Mouse (Mus musculus): Measurements from ENCODE around the gene AI661453. TPM values are rescaled to one million over a fixed set of nuclear protein-coding genes. Genes with fewer than 3 reads are reported as not detected.
"Not testable (repeated sequence)": the region's sequence is repeated elsewhere in the genome, so short reads cannot be mapped to it uniquely, and the experiment has no call there.

AI661453 gene
- 0.24 and 0.54 TPM in 2 replicates for polyA plus RNA-seq (2016; fragmentation: Nextera tagmentation; extraction: Ambion mirVana)

- peak; percentile 37 for DNase-seq (ENCODE audit: low spot score)
- peaks cover 36% of the 10 kb centered on the region for H3K4me1 ChIP-seq (replicated peaks)
- peak within 1 kb of the TSS; percentile 54 for H3K4me3 ChIP-seq
- H3K27ac ChIP-seq = peak within 1 kb of the TSS; percentile 66
- peaks cover 61% of the 10 kb centered on the region for H3K27me3 ChIP-seq (ENCODE audit: insufficient read depth, poor library complexity, severe bottlenecking)
- H3K36me3 ChIP-seq = no peaks in the 10 kb centered on the region
- WGBS = under 1% methylated on average over 45 of the region's 45 CpGs
- no peaks in the 10 kb centered on the region for H3K9me3 ChIP-seq
These were observed at the start of gene AI661453 for GRCm38 (mm10) chr17:47436156-47436906. Gene AI661453 (plus strand): TSS chr17:47436615.

GRCm38 (mm10) chr17:47386649-47387048, 49.8 kb upstream of the AI661453 start:
- DNase-seq (ENCODE audit: low spot score) = peak; percentile 44
- H3K4me1 ChIP-seq (replicated peaks) = peaks cover 11% of the 10 kb centered on the region
- peaks cover 7% of the 10 kb centered on the region; the same call in 1 of the 2 replicates for H3K9me3 ChIP-seq
- no peak overlapping the region for H3K27ac ChIP-seq
- H3K36me3 ChIP-seq = peaks cover 13% of the 10 kb centered on the region
- H3K4me3 ChIP-seq = no peak overlapping the region
- H3K27me3 ChIP-seq (ENCODE audit: insufficient read depth, poor library complexity, severe bottlenecking) = no peaks in the 10 kb centered on the region; the same call in 1 of the 2 replicates
- 59% methylated on average over 4 of the region's 4 CpGs for WGBS

DNA sequence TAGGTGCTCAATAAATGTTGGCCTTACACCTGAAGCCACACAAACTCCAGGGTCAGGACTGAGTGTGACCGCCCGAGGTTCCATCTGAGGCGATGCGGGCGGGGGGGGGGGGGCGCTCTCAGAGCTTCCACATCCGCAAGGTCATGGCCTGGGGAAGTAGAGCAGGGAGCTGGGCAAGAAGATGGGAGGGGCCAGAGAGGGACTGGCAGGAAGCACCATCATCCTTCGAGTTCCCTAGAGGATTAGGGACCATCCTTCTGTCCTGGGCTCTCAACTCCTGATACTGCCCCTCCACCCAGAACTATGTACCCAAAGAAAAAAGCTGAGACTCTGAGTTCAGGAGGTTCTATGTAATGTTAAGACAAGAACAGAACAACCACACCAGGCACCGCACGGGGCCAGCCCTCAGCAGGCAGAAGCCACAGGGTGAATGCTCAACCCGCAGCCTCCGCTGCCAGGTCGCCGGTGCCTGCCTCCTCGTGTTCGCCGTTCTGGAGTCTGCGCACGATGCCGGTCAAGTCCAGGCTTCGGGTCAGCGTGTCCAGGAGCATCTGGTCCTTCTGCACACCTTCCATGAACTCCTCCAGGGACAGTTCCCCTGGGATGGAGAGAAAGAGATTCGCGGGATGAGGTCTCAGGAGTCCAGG, 42.1 kb upstream of the AI661453 start:
- Histone ChIP-seq H3K9me3 (no peaks in the 10 kb centered on the region), H3K4me3 (peak overlapping the region; percentile 39), H3K27me3 (ENCODE audit: insufficient read depth, poor library complexity, severe bottlenecking) (peaks cover 53% of the 10 kb centered on the region), H3K36me3 (no peaks in the 10 kb centered on the region), H3K4me1 (replicated peaks) (peaks cover 21% of the 10 kb centered on the region), H3K27ac (peak overlapping the region; percentile 0; the same call in 1 of the 2 replicates)
- DNase-seq (ENCODE audit: low spot score) = peak; percentile 21
- 23% methylated on average over 24 of the region's 24 CpGs for WGBS

DNA sequence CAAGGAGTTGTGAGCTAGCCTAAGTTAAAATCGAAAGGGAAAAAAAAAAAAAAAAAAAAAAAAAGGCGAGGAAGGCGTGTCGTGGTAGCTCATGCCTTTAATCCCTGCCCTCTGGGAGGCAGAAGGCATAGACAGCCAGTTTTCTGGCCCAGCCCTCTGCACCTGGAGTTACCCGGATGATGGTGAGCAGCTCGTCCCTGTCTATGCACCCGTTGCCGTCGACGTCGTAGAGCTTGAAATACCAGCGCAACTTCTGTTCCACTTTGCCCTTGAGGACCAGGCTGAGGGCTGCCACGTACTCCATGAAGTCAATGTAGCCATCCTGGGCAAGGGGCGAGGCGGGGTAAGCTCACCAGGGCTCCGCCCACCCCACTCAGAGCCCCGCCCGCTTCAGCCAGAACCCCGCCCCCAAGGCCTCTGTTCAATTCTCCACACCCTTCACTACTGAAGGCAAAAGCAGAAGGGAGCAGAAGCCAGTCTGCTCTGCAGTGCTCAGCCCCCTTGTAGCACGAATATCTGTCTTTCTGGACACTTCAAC, 41.0 kb upstream of the AI661453 start:
- Histone ChIP-seq H3K9me3 (no peaks in the 10 kb centered on the region), H3K4me3 (peak overlapping the region; percentile 40), H3K27me3 (ENCODE audit: insufficient read depth, poor library complexity, severe bottlenecking) (peaks cover 60% of the 10 kb centered on the region), H3K36me3 (no peaks in the 10 kb centered on the region), H3K4me1 (replicated peaks) (peaks cover 21% of the 10 kb centered on the region), H3K27ac (0 out of 2 replicates have a peak overlapping the region, but pooled peaks have one; percentile 12)
- DNase-seq (ENCODE audit: low spot score) = peak; percentile 67
- WGBS = 5% methylated on average over 20 of the region's 20 CpGs

DNA sequence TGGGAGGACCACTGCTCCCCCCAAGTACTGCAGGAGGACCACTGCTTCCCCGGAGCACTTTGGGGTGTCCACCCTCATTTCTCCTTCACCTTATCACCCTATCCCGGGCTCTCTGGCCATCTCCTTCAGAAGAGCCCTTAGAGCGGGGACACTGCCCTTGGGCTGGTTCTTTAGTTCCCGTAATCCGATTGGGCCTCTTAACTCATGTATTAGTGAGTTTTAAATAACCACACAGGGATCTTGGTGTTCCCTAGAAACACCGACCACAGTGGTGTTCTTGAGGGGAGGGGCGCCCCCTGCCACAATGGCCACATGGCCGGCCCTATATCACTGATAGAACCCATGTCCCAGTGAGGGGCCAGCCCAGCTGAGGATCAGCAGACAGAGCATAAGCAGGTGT, 37.3 kb upstream of the AI661453 start:
- WGBS = 87% methylated on average over 8 of the region's 8 CpGs

GRCm38 (mm10) chr17:47400451-47400850, 36.0 kb upstream of the AI661453 start, which contains the start of gene Guca1a:
Gene Guca1a (minus strand): TSS chr17:47400584.
- no peak within 1 kb of the TSS for H3K27ac ChIP-seq
- H3K27me3 ChIP-seq (ENCODE audit: insufficient read depth, poor library complexity, severe bottlenecking) = peaks cover 43% of the 10 kb centered on the region
- H3K4me1 ChIP-seq (replicated peaks) = peaks cover 11% of the 10 kb centered on the region
- 49% methylated on average over 10 of the region's 10 CpGs for WGBS
- H3K36me3 ChIP-seq = no peaks in the 10 kb centered on the region
- H3K9me3 ChIP-seq = no peaks in the 10 kb centered on the region
- DNase-seq (ENCODE audit: low spot score) = no peak
- H3K4me3 ChIP-seq = no peak within 1 kb of the TSS

More for the DNA sequence above, 37.3 kb upstream of the AI661453 start:
- Histone ChIP-seq H3K27me3 (ENCODE audit: insufficient read depth, poor library complexity, severe bottlenecking) (peaks cover 52% of the 10 kb centered on the region), H3K4me1 (replicated peaks) (peaks cover 24% of the 10 kb centered on the region), H3K4me3 (no peak overlapping the region), H3K36me3 (no peaks in the 10 kb centered on the region), H3K27ac (no peak overlapping the region), H3K9me3 (no peaks in the 10 kb centered on the region)
- no peak for DNase-seq (ENCODE audit: low spot score)

GRCm38 (mm10) chr17:47407717-47408557, 28.5 kb upstream of the AI661453 start:
- Histone ChIP-seq H3K9me3 (no peaks in the 10 kb centered on the region), H3K27me3 (ENCODE audit: insufficient read depth, poor library complexity, severe bottlenecking) (peaks cover 73% of the 10 kb centered on the region), H3K4me3 (no peak overlapping the region), H3K36me3 (no peaks in the 10 kb centered on the region), H3K4me1 (replicated peaks) (peaks cover 7% of the 10 kb centered on the region; the same call in 1 of the 2 replicates), H3K27ac (no peak overlapping the region)
- DNase-seq (ENCODE audit: low spot score) = no peak
- 66% methylated on average over 10 of the region's 10 CpGs for WGBS

DNA sequence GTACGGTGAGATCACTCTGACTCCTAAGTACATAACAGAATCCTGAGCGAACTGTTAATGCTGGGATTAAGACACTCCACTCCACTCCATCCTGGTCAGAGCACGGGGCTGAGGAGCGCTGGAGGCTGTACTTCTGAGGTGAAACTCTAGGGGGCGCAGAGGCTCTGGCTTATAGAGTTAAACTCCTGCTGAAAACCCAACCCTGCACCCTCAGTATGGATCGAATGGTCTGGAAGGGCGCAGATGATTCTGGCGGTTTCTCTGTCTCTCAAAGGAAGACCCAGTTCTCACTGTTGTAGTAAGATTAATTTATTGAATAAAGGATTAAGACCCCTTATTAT, 27.9 kb upstream of the AI661453 start:
- H3K27ac ChIP-seq = no peak overlapping the region
- WGBS = 24% methylated on average over 8 of the region's 8 CpGs
- peaks cover 7% of the 10 kb centered on the region; the same call in 1 of the 2 replicates for H3K4me1 ChIP-seq (replicated peaks)
- H3K4me3 ChIP-seq = no peak overlapping the region
- peaks cover 75% of the 10 kb centered on the region for H3K27me3 ChIP-seq (ENCODE audit: insufficient read depth, poor library complexity, severe bottlenecking)
- DNase-seq (ENCODE audit: low spot score) = peak; percentile 70
- H3K9me3 ChIP-seq = no peaks in the 10 kb centered on the region
- H3K36me3 ChIP-seq = no peaks in the 10 kb centered on the region

DNA sequence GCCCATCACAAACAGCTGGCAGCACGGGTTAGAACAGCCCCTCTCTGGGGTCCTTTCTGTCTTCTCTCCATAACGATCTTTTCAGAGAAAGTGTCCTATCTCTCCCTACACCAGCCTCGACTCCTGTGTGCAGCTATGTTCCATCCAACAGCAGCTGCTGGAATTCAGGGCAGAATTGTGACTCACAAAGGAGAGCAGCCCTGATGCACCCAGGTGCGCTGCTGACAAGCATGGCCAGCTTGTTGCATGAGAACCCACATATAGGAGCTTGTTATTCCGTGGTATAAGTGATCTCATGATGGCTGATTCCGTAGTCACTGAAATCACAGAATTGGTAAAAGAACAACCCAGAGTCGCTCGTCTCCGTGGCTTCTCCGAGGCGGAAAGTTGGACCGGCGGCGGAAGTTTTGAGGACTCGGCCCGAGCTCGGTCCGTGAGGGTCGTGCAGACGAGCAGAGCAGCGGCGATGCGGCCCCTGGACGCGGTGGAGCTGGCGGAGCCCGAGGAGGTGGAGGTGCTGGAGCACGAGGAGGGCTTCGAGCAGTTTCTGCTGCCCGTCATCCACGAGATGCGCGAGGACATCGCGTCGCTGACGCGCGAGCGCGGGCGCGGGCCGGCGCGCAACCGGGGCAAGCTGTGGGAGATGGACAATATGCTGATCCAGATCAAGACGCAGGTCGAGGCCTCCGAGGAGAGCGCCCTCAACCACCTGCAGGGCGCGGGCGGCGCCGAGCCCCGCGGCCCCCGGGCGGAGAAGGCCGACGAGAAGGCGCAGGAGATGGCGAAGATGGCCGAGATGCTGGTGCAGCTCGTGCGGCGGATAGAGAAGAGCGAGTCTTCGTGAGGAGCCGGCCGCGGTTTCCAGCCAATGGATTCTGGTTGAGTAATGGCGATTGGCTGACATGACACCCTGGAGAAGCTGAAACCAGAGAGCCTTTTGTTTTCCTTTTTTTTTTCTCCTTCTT, 26.2 kb upstream of the AI661453 start:
- peak; percentile 27 for DNase-seq (ENCODE audit: low spot score)
- peak overlapping the region; percentile 51 for H3K4me3 ChIP-seq
- H3K9me3 ChIP-seq; H3K36me3 ChIP-seq; H3K27ac ChIP-seq; H3K4me1 ChIP-seq (replicated peaks): not testable (repeated sequence)
- 4% methylated on average over 74 of the region's 74 CpGs for WGBS
- H3K27me3 ChIP-seq (ENCODE audit: insufficient read depth, poor library complexity, severe bottlenecking) = peaks cover 82% of the 10 kb centered on the region

DNA sequence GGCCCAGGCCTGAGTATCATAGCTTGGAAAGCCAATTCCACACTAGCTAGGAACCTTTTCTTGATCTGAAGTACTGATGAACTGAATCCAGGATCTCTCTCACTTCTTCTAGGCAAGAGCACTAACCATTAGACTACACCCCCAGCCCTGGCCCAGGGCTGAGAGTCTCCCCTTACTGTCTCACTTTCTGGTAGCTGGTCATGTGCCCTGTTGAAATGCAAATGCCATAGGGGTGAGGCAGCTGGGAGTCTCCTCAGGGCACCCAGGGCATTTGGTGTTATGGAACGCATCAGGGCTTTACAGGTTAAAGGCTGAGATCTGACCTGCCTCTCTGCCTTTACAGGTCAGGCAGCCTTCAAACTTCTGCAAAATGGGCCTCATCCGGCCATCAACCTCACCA, 16.2 kb upstream of the AI661453 start:
- no peaks in the 10 kb centered on the region for H3K9me3 ChIP-seq
- 83% methylated on average over 2 of the region's 2 CpGs for WGBS
- no peak for DNase-seq (ENCODE audit: low spot score)
- H3K4me3 ChIP-seq = no peak overlapping the region
- no peaks in the 10 kb centered on the region for H3K36me3 ChIP-seq
- no peak overlapping the region for H3K27ac ChIP-seq
- H3K27me3 ChIP-seq (ENCODE audit: insufficient read depth, poor library complexity, severe bottlenecking) = no peaks in the 10 kb centered on the region
- no peaks in the 10 kb centered on the region for H3K4me1 ChIP-seq (replicated peaks)

GRCm38 (mm10) chr17:47421566-47421965, 14.8 kb upstream of the AI661453 start:
- Histone ChIP-seq H3K36me3 (no peaks in the 10 kb centered on the region), H3K4me3 (no peak overlapping the region), H3K9me3 (no peaks in the 10 kb centered on the region), H3K27me3 (ENCODE audit: insufficient read depth, poor library complexity, severe bottlenecking) (no peaks in the 10 kb centered on the region), H3K4me1 (replicated peaks) (no peaks in the 10 kb centered on the region), H3K27ac (no peak overlapping the region)
- DNase-seq (ENCODE audit: low spot score) = no peak
- WGBS = 78% methylated on average over 3 of the region's 3 CpGs
